Mouse (Mus musculus) lung, postnatal 0 days (tissue): ENCODE measurements around the gene Anxa8. TPM values are rescaled to one million over a fixed set of nuclear protein-coding genes. Genes with fewer than 3 reads are reported as not detected.

Source experiments
- ATAC-seq: fragments of 200-750 bp; cut with Nextera tagmentation; 2 replicates; pipeline ENCODE4 v1.8.0; 2017; ENCODE audit warnings: moderate library complexity
- DNase-seq: peaks from one replicate; pipeline ENCODE4 v3.0.0-alpha.2; 2016; ENCODE audit warnings: low spot score
- H3K27ac ChIP-seq: fragments of 300-500 bp; sonication (generic); 2 replicates; pipeline ENCODE4 v1.5.1; 2014; ENCODE audit warnings: antibody characterized with exemption, mild to moderate bottlenecking, low read length, mixed read lengths
- H3K27me3 ChIP-seq: fragments of 300-500 bp; sonication (generic); replicated peaks from 2 replicates; pipeline ENCODE4 v1.6.1; 2014; ENCODE audit warnings: low read length, mixed read lengths; ENCODE audit not compliant: insufficient read depth
- H3K36me3 ChIP-seq: fragments of 300-500 bp; sonication (generic); 2 replicates; pipeline ENCODE4 v1.6.1; 2014; ENCODE audit warnings: low read length, mixed read lengths; ENCODE audit not compliant: insufficient read depth
- H3K4me1 ChIP-seq: fragments of 300-500 bp; sonication (generic); 2 replicates; pipeline ENCODE4 v1.6.1; 2014; ENCODE audit warnings: antibody characterized with exemption, low read depth, low read length, mixed read lengths; ENCODE audit not compliant: insufficient read depth
- H3K4me2 ChIP-seq: fragments of 300-500 bp; sonication (generic); replicated peaks from 2 replicates; pipeline ENCODE4 v1.6.1; 2014; ENCODE audit warnings: low read depth, mild to moderate bottlenecking, low read length, moderate library complexity, mixed read lengths
- H3K4me3 ChIP-seq: fragments of 300-500 bp; sonication (generic); 2 replicates; pipeline ENCODE4 v1.5.1; 2014; ENCODE audit warnings: low read depth, low read length
- H3K9ac ChIP-seq: fragments of 300-500 bp; sonication (generic); replicated peaks from 2 replicates; pipeline ENCODE4 v1.6.1; 2014; ENCODE audit warnings: low read depth, mild to moderate bottlenecking
- H3K9me3 ChIP-seq: fragments of 300-500 bp; sonication (generic); 2 replicates; pipeline ENCODE4 v1.6.1; 2016; ENCODE audit warnings: low read length, mixed read lengths
- CTCF ChIP-seq: IDR thresholded peaks from 2 replicates; pipeline ENCODE4 v1.5.1; 2016; ENCODE audit warnings: antibody characterized with exemption, mild to moderate bottlenecking
- EP300 ChIP-seq: IDR thresholded peaks from 2 replicates; pipeline ENCODE4 v1.6.1; 2016; ENCODE audit warnings: antibody characterized with exemption, mild to moderate bottlenecking, control low read depth
- WGBS: fragments of 180-500 bp; shearing (Covaris S2); extraction: QIAGEN DNeasy Blood & Tissue Kit; methylation state at CpG from one replicate; pipeline ENCODE4 v1.1.7; 2014; 5-methylcytosine and 5-hydroxymethylcytosine counted together
- polyA plus RNA-seq: library from polyadenylated mRNA; unstranded; fragments of >200 nt; fragmentation: Nextera tagmentation; extraction: Ambion mirVana; gene quantifications from 2 replicates; pipeline ENCODE4 v1.2.1, GENCODE M21; 2015

Gene Anxa8
- polyA plus RNA-seq, 1 experiment from 2014 or later, result 23.6 TPM

DNA sequence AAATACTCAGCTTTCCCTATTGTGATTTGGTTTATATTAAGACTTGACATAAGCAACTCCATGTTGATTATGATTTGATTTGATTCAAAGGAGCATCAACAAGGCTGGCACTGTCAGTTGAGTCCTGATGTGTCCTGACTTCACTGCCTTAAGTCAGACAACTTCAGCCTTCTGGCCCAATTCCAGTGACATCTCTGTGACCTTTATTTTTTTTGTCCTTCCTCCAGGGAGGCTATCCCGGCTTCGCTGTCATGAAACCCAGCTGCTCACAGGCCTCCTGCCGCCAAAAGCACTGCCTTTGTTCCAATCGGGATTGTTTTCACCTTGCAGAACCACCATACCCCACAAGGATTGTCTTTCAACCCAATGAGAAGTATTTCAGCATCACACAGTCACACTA, 10.4 kb upstream of the Anxa8 start:
- H3K27ac ChIP-seq, result no peak overlapping the region
- no peak overlapping the region for H3K4me3 ChIP-seq
- ATAC-seq (no peak), DNase-seq (peak; percentile 16)
- TF ChIP-seq EP300, result no peak
- TF ChIP-seq CTCF, result no peak
- H3K9me3 ChIP-seq, result no peaks in the 10 kb centered on the region
- H3K27me3 ChIP-seq, result no peaks in the 10 kb centered on the region
- no peak overlapping the region for H3K4me2 ChIP-seq
- 28% methylated on average over 4 of the region's 4 CpGs for WGBS
- no peaks in the 10 kb centered on the region for H3K36me3 ChIP-seq
- H3K9ac ChIP-seq, result no peak overlapping the region
- no peaks in the 10 kb centered on the region for H3K4me1 ChIP-seq

DNA sequence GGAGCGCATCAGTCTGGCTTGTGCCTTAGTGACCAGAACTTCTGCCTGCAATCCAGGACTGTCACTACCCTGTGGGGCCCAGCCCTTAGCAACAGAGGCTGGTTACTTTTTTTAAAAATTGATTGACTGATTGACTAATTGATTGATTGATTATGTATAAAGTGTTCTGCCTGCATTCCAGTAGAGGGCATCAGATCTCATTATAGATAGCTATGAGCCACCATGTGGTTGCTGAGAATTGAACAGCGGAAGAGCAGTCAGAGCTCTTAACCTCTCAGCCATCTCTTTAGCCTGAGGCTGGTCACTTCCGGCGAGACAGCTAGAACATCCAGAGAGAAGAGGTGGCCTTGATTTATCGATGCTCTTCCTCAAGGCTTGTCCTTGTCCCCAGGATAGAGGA, 8.6 kb upstream of the Anxa8 start:
- H3K4me2 ChIP-seq, result no peak overlapping the region
- no peak for TF ChIP-seq EP300
- no peak for TF ChIP-seq CTCF
- ATAC-seq (no peak), DNase-seq (no peak)
- no peak overlapping the region for H3K27ac ChIP-seq
- no peak overlapping the region for H3K9ac ChIP-seq
- H3K27me3 ChIP-seq, result no peaks in the 10 kb centered on the region
- 55% methylated on average over 5 of the region's 5 CpGs for WGBS
- no peaks in the 10 kb centered on the region for H3K36me3 ChIP-seq
- H3K4me1 ChIP-seq, result no peaks in the 10 kb centered on the region
- no peaks in the 10 kb centered on the region for H3K9me3 ChIP-seq
- H3K4me3 ChIP-seq, result no peak overlapping the region

DNA sequence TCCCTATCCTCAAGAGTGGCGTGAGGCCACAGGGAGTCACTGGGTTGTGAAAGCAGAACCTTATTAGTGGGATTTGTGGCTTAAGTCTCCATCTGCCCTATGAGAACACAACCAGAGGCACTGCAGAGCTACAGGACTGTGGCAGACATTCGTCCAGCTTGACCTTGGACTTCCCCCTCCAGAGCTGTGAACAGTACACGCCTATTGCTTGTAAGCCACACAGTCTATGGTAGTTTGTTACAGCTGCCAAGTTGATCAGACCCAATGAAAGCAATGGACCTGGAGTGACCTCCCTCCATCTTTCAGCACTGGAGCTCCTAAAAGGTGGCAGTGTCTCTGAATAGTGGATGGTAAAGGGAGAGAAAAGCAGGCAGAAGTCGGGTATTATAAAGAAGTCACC, 7.5 kb upstream of the Anxa8 start:
- no peaks in the 10 kb centered on the region for H3K4me1 ChIP-seq
- no peaks in the 10 kb centered on the region for H3K27me3 ChIP-seq
- no peaks in the 10 kb centered on the region for H3K9me3 ChIP-seq
- no peak overlapping the region for H3K4me3 ChIP-seq
- H3K27ac ChIP-seq, result no peak overlapping the region
- 57% methylated on average over 4 of the region's 4 CpGs for WGBS
- ATAC-seq, result no peak
- no peak for DNase-seq
- no peak for TF ChIP-seq CTCF
- no peak for TF ChIP-seq EP300
- H3K36me3 ChIP-seq, result no peaks in the 10 kb centered on the region
- H3K9ac ChIP-seq, result no peak overlapping the region
- H3K4me2 ChIP-seq, result no peak overlapping the region

DNA sequence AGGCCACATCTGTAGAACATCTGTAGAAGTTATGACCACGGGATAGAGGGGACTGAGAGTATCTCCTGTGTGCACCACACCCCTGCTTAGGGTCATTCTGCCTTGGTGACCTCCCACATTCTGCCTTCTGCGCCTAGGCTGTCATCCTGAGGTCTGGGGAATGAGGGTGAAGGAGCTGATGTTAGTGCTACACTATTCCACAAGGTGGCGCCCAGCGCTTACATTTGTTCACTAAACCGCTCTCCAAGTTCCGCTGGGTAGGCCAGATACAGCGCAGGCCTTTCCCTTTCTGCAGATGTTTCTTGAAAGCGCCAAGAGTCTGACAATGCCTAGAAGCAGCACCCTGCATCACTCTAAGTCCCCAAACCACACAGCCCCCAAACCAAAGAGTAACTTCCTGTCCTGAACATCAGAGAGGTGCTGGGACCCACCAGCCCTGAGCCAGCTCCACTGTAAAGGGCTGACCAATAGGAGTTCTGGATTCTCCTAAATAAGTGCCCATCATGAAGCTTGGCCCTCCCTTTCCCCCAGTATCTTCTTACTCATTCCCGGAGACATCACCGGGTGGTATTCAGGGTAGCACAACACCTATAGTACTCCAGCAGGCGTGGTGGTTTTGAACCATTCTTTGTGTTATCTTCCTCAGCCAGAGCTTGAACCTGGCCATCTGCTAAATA, 5.3 kb upstream of the Anxa8 start:
- ATAC-seq (peak; percentile 69), DNase-seq (peak; percentile 95)
- WGBS, result 10% methylated on average over 11 of the region's 11 CpGs
- H3K4me1 ChIP-seq, result no peaks in the 10 kb centered on the region
- no peaks in the 10 kb centered on the region for H3K36me3 ChIP-seq
- no peak overlapping the region for H3K9ac ChIP-seq
- TF ChIP-seq CTCF (peak; percentile 93), EP300 (no peak)
- no peaks in the 10 kb centered on the region for H3K27me3 ChIP-seq
- H3K9me3 ChIP-seq, result no peaks in the 10 kb centered on the region
- H3K4me3 ChIP-seq, result no peak overlapping the region
- no peak overlapping the region for H3K4me2 ChIP-seq
- no peak overlapping the region for H3K27ac ChIP-seq

DNA sequence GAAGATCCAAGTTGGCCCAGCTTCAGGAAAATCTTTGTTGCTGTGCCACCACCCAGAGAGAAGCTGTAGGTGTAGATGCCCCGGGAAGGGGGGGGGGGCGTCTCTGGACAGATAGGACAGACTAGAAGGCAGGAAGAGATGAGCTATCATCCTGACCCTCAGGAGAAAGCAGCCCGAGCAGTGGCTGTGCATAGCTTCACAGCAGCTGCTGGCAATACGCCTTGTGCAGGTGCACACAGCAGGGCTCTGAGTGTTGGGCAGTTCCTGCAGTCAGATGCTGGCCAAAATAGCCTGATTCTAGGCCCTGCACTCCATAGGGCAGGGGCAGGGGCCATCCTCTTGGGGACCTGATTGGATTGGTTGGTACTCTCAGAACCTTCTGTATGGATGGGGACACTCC, 1.0 kb downstream of the Anxa8 start:
- H3K4me2 ChIP-seq, result no peak overlapping the region
- H3K4me1 ChIP-seq, result no peaks in the 10 kb centered on the region
- TF ChIP-seq EP300, result no peak
- no peak for TF ChIP-seq CTCF
- ATAC-seq (no peak), DNase-seq (no peak)
- no peaks in the 10 kb centered on the region for H3K36me3 ChIP-seq
- no peak overlapping the region for H3K9ac ChIP-seq
- H3K4me3 ChIP-seq, result no peak overlapping the region
- no peaks in the 10 kb centered on the region for H3K9me3 ChIP-seq
- WGBS, result 52% methylated on average over 4 of the region's 4 CpGs
- H3K27me3 ChIP-seq, result no peaks in the 10 kb centered on the region
- H3K27ac ChIP-seq, result no peak overlapping the region

DNA sequence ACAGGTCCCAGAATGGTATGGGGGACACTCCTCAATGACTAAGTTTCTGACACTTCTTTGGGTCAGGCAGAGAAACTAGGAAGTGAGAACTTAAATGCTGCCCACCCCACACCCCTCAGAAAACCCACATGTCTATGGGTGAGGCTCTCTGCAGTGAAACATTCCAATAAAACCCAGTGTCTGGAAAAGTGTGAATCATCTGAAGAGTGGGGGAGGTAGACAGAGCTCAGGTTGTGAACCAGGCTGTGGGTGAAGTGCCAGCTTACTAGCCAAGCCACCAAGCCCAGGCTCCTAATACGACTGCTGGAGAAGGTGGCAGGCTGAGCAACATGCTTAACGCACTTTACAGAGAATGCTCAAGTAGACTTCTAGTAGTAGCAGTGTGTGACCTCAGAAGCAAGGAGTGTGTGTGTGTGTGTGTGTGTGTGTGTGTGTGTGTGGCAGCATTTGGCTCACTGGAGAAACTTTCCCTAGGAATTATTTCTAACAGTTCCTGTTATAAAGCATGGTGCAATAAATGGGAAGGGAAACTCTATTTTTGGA, 2.1 kb downstream of the Anxa8 start:
- H3K4me1 ChIP-seq, result no peaks in the 10 kb centered on the region
- peak; percentile 39 for DNase-seq
- H3K36me3 ChIP-seq, result no peaks in the 10 kb centered on the region
- no peak overlapping the region for H3K4me3 ChIP-seq
- no peak overlapping the region for H3K9ac ChIP-seq
- no peak for TF ChIP-seq CTCF
- TF ChIP-seq EP300, result no peak
- WGBS, result 59% methylated on average over 2 of the region's 2 CpGs
- H3K9me3 ChIP-seq, result no peaks in the 10 kb centered on the region
- ATAC-seq, result peak; percentile 60
- H3K27me3 ChIP-seq, result no peaks in the 10 kb centered on the region
- no peak overlapping the region for H3K27ac ChIP-seq
- H3K4me2 ChIP-seq, result no peak overlapping the region
